Mouse (Mus musculus): ENCODE measurements around the gene Castor1. TPM values are rescaled to one million over a fixed set of nuclear protein-coding genes. Genes with fewer than 3 reads are reported as not detected.

The Castor1 gene
- polyA plus RNA-seq, 1 experiment from 2014 or later = 1.5 TPM

DNA sequence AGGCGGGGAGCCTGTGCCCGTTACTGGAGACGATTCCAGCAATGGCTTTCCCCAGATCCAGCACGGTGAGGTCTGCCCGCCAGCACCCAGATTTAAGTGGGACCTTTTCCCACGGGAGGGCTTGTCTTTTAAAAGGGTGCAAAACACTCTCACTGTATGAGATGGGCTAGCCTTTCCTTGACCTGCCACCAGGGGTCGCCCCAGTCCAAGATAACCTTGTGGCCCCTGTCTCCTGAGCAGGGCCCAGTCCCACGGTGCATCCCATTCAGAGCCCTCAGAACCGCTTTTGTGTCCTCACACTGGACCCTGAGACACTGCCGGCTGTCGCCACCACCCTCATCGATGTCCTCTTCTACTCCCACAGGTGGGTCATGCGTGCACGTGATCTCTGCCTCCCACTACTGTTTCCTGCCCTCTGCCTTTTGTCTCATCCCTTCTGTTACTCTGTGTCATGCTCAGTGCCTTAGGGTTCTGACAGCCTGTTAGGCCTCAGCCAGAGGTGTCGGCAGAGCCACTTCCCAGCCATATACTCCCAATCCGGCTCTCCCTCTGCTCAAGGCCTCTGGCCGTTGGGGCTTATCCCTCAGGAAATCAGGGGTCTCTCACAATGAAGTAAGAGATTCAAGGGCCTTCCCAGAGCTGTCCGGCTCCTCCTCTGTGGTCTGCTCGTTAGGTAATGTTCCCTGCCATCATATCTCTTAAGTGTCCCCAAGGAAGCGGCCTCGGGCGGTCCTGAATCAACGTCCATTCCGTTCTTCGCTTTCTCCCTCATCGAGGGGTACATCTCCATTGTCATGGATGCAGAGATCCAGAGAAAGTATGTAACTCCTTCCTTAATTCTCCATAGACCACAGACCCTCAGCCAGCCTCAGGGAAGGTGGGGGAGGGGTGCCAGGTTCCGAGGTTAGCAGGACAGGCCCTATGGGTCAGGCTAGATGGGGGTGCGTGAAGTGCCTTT is 2.7 kb downstream of the Castor1 start:
- Histone ChIP-seq H3K27ac (replicated peaks; ENCODE audit: low read depth, low read length) (no peak overlapping the region), H3K9me3 (ENCODE audit: control insufficient read depth, low read length) (no peaks in the 10 kb centered on the region), H3K4me2 (ENCODE audit: low read depth, severe bottlenecking) (no peak overlapping the region), H3K36me3 (ENCODE audit: control insufficient read depth, insufficient read depth, low read length) (no peaks in the 10 kb centered on the region), H3K4me1 (ENCODE audit: control insufficient read depth, insufficient read depth, low read length) (no peaks in the 10 kb centered on the region), H3K27me3 (ENCODE audit: control insufficient read depth, insufficient read depth, low read length) (peaks cover 9% of the 10 kb centered on the region), H3K9ac (ENCODE audit: low read length) (no peak overlapping the region), H3K4me3 (ENCODE audit: low read depth, low read length) (no peak overlapping the region)
- ATAC-seq (ENCODE audit: insufficient number of reproducible peaks, low FRiP score, low TSS enrichment, low read depth) = no peak
- DNase-seq (ENCODE audit: low spot score) = peak; percentile 81
- 49% methylated on average over 28 of the region's 28 CpGs for WGBS

DNA sequence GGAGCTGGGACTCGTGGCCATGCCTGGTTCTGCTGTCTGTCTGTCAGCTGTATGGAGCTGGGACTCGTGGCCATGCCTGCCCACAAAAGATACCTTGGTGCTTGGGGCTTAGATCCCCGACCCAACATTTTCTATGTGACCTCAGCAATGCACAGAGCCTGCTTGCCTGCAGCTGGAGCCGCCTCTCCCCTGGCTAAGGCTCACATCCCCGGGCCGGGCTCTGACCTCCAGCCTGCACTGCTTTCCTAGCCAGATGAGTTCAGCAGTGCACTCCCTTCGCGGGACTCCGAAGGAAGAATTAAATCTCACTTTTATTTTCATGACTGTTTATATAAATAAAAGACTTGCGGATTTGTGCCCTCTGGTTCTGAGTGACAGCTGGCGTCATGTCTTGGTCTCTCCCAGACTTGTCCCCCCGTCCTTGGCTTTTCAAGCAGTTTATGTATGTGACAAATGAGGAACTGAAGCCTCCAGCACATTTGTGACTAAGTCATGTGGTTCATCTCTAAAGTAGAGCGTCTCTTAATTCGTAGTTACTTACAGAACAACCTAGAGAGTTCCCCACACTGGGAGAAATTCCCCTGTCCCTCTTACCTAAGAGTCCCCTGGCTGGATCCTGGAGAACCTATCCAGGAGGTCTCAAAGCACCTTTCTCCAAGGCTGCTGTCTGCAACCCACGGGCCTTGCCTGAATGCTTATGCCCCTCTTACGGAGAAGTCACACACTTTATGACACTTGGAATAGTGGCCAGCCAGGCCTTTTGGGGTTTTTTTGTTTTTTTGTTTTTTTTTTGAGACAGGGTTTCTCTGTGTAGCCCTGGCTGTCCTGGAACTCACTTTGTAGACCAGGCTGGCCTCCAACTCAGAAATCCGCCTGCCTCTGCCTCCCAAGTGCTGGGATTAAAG is 4.3 kb downstream of the Castor1 start:
- Histone ChIP-seq H3K9me3 (ENCODE audit: control insufficient read depth, low read length) (no peaks in the 10 kb centered on the region), H3K4me1 (ENCODE audit: control insufficient read depth, insufficient read depth, low read length) (no peaks in the 10 kb centered on the region), H3K27me3 (ENCODE audit: control insufficient read depth, insufficient read depth, low read length) (peaks cover 9% of the 10 kb centered on the region), H3K4me3 (ENCODE audit: low read depth, low read length) (no peak overlapping the region), H3K36me3 (ENCODE audit: control insufficient read depth, insufficient read depth, low read length) (no peaks in the 10 kb centered on the region), H3K27ac (replicated peaks; ENCODE audit: low read depth, low read length) (no peak overlapping the region), H3K9ac (ENCODE audit: low read length) (no peak overlapping the region), H3K4me2 (ENCODE audit: low read depth, severe bottlenecking) (no peak overlapping the region)
- DNase-seq (ENCODE audit: low spot score) (no peak), ATAC-seq (ENCODE audit: insufficient number of reproducible peaks, low FRiP score, low TSS enrichment, low read depth) (no peak)
- WGBS = 80% methylated on average over 17 of the region's 17 CpGs

DNA sequence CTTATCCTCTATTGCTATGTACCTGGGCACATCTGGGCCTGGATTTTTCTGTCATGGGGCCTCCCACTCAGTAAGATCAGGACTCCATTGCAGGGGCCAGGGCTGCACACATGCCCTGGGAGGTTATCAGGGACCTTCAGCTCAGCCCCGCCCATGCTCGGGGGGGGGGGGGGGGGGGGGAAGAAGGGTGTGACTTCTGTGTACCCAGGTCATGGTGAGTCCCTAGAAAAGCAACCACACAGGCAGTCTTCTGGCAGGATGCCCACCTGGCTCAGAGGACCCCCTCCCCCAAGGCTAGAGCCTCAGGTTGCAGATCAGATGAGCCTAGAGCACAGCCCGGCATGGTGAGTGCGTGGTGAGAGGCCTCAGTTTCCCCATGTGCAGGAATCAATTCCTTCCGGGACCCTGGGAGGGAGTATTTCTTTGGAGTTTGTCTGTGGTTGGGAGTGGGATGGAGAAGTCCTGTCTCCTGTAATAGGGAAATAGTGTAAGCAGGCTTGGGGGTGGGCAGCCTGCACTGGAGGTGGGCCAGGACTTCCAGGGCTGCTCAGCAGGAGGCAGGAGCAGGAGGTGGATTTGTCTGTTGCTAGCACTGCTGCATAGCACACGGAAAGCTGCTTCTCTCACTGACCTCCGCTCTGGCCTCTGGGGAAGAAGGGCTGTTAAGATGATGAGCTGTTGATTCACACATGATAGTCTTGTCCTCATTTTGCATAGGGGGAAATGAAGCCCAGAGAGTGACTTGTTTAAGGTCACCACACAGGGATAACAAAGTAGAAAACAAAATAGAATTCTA is 5.6 kb downstream of the Castor1 start:
- Histone ChIP-seq H3K9me3 (ENCODE audit: control insufficient read depth, low read length) (no peaks in the 10 kb centered on the region), H3K4me3 (ENCODE audit: low read depth, low read length) (no peak overlapping the region), H3K27me3 (ENCODE audit: control insufficient read depth, insufficient read depth, low read length) (peaks cover 6% of the 10 kb centered on the region), H3K4me2 (ENCODE audit: low read depth, severe bottlenecking) (no peak overlapping the region), H3K4me1 (ENCODE audit: control insufficient read depth, insufficient read depth, low read length) (no peaks in the 10 kb centered on the region), H3K36me3 (ENCODE audit: control insufficient read depth, insufficient read depth, low read length) (no peaks in the 10 kb centered on the region), H3K27ac (replicated peaks; ENCODE audit: low read depth, low read length) (no peak overlapping the region), H3K9ac (ENCODE audit: low read length) (no peak overlapping the region)
- 35% methylated on average over 6 of the region's 7 CpGs for WGBS
- DNase-seq (ENCODE audit: low spot score) = no peak
- ATAC-seq (ENCODE audit: insufficient number of reproducible peaks, low FRiP score, low TSS enrichment, low read depth) = no peak

GRCm38 (mm10) chr11:4224223-4224622 is 6.2 kb downstream of the Castor1 start:
- Histone ChIP-seq H3K27me3 (ENCODE audit: control insufficient read depth, insufficient read depth, low read length) (peaks cover 2% of the 10 kb centered on the region; the same call in 1 of the 2 replicates), H3K4me1 (ENCODE audit: control insufficient read depth, insufficient read depth, low read length) (0 out of 2 replicates have a peak, but pooled peaks cover 4% of the 10 kb centered on the region), H3K9ac (ENCODE audit: low read length) (no peak overlapping the region), H3K36me3 (ENCODE audit: control insufficient read depth, insufficient read depth, low read length) (no peaks in the 10 kb centered on the region), H3K4me3 (ENCODE audit: low read depth, low read length) (no peak overlapping the region), H3K9me3 (ENCODE audit: control insufficient read depth, low read length) (no peaks in the 10 kb centered on the region), H3K4me2 (ENCODE audit: low read depth, severe bottlenecking) (no peak overlapping the region), H3K27ac (replicated peaks; ENCODE audit: low read depth, low read length) (no peak overlapping the region)
- no peak for ATAC-seq (ENCODE audit: insufficient number of reproducible peaks, low FRiP score, low TSS enrichment, low read depth)
- no peak for DNase-seq (ENCODE audit: low spot score)
- WGBS = 29% methylated on average over 2 of the region's 2 CpGs

GRCm38 (mm10) chr11:4226569-4227325 is 8.7 kb downstream of the Castor1 start:
- DNase-seq (ENCODE audit: low spot score) (no peak), ATAC-seq (ENCODE audit: insufficient number of reproducible peaks, low FRiP score, low TSS enrichment, low read depth) (no peak)
- Histone ChIP-seq H3K27me3 (ENCODE audit: control insufficient read depth, insufficient read depth, low read length) (no peaks in the 10 kb centered on the region), H3K4me1 (ENCODE audit: control insufficient read depth, insufficient read depth, low read length) (0 out of 2 replicates have a peak, but pooled peaks cover 4% of the 10 kb centered on the region), H3K27ac (replicated peaks; ENCODE audit: low read depth, low read length) (no peak overlapping the region), H3K9ac (ENCODE audit: low read length) (no peak overlapping the region), H3K9me3 (ENCODE audit: control insufficient read depth, low read length) (no peaks in the 10 kb centered on the region), H3K4me3 (ENCODE audit: low read depth, low read length) (no peak overlapping the region), H3K36me3 (ENCODE audit: control insufficient read depth, insufficient read depth, low read length) (no peaks in the 10 kb centered on the region), H3K4me2 (ENCODE audit: low read depth, severe bottlenecking) (no peak overlapping the region)
- 76% methylated on average over 5 of the region's 5 CpGs for WGBS

DNA sequence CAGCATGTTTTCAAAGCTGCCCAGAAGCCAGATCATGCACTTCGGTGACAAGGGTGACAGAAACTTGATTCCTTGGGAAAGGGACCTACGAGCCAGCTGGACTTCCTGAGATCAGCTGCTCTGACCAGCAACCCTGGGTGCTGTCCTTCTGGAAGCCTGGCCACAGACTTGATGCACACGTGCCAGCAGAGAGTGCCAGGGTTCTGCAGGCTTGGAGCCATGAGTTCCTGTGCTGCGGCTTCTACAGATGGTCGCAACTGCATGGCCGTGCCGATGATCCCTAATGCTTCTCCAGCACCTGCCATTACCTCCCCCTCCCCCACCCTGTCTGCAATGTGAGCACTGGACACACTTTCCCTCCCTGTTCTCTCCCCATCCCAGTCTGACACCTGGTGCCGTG is 10.4 kb downstream of the Castor1 start:
- no peak overlapping the region for H3K4me2 ChIP-seq (ENCODE audit: low read depth, severe bottlenecking)
- H3K36me3 ChIP-seq (ENCODE audit: control insufficient read depth, insufficient read depth, low read length) = no peaks in the 10 kb centered on the region
- H3K9me3 ChIP-seq (ENCODE audit: control insufficient read depth, low read length) = no peaks in the 10 kb centered on the region
- 41% methylated on average over 8 of the region's 8 CpGs for WGBS
- H3K4me3 ChIP-seq (ENCODE audit: low read depth, low read length) = no peak overlapping the region
- no peaks in the 10 kb centered on the region for H3K27me3 ChIP-seq (ENCODE audit: control insufficient read depth, insufficient read depth, low read length)
- DNase-seq (ENCODE audit: low spot score) (no peak), ATAC-seq (ENCODE audit: insufficient number of reproducible peaks, low FRiP score, low TSS enrichment, low read depth) (no peak)
- H3K4me1 ChIP-seq (ENCODE audit: control insufficient read depth, insufficient read depth, low read length) = 0 out of 2 replicates have a peak, but pooled peaks cover 4% of the 10 kb centered on the region
- no peak overlapping the region for H3K27ac ChIP-seq (replicated peaks; ENCODE audit: low read depth, low read length)
- no peak overlapping the region for H3K9ac ChIP-seq (ENCODE audit: low read length)

- WGBS = 56% methylated on average over 4 of the region's 4 CpGs
- Histone ChIP-seq H3K4me1 (ENCODE audit: control insufficient read depth, insufficient read depth, low read length) (0 out of 2 replicates have a peak, but pooled peaks cover 4% of the 10 kb centered on the region), H3K36me3 (ENCODE audit: control insufficient read depth, insufficient read depth, low read length) (no peaks in the 10 kb centered on the region), H3K4me3 (ENCODE audit: low read depth, low read length) (no peak overlapping the region), H3K27me3 (ENCODE audit: control insufficient read depth, insufficient read depth, low read length) (no peaks in the 10 kb centered on the region), H3K9me3 (ENCODE audit: control insufficient read depth, low read length) (no peaks in the 10 kb centered on the region), H3K9ac (ENCODE audit: low read length) (no peak overlapping the region), H3K27ac (replicated peaks; ENCODE audit: low read depth, low read length) (no peak overlapping the region), H3K4me2 (ENCODE audit: low read depth, severe bottlenecking) (no peak overlapping the region)
- ATAC-seq (ENCODE audit: insufficient number of reproducible peaks, low FRiP score, low TSS enrichment, low read depth) (no peak), DNase-seq (ENCODE audit: low spot score) (no peak)
Observed at GRCm38 (mm10) chr11:4229841-4230240, 11.8 kb downstream of the Castor1 start.
